Mouse (Mus musculus) hindbrain, embryonic 10.5 days (tissue): ENCODE results near the gene Ints3. TPM values are rescaled to one million over a fixed set of nuclear protein-coding genes. Genes with fewer than 3 reads are reported as not detected.

Experiments
- DNase-seq: peaks from one replicate; pipeline ENCODE4 v3.0.0-alpha.2; 2017; ENCODE audit warnings: low spot score
- H3K27ac ChIP-seq: fragments of 300-500 bp; sonication (generic); 2 replicates; pipeline ENCODE4 v1.5.1; 2016; ENCODE audit warnings: mild to moderate bottlenecking, moderate library complexity
- H3K27me3 ChIP-seq: fragments of 300-500 bp; sonication (generic); 2 replicates; pipeline ENCODE4 v1.6.1; 2016; ENCODE audit warnings: mild to moderate bottlenecking; ENCODE audit not compliant: poor library complexity, insufficient read depth, severe bottlenecking
- H3K36me3 ChIP-seq: fragments of 300-500 bp; sonication (generic); 2 replicates; pipeline ENCODE4 v1.6.1; 2016; ENCODE audit warnings: mild to moderate bottlenecking, moderate library complexity
- H3K4me1 ChIP-seq: fragments of 300-500 bp; sonication (generic); replicated peaks from 2 replicates; pipeline ENCODE4 v1.6.1; 2016; ENCODE audit warnings: mild to moderate bottlenecking
- H3K4me3 ChIP-seq: fragments of 300-500 bp; sonication (generic); 2 replicates; pipeline ENCODE4 v1.5.1; 2016; ENCODE audit warnings: mild to moderate bottlenecking, moderate library complexity
- H3K9me3 ChIP-seq: fragments of 300-500 bp; sonication (generic); 2 replicates; pipeline ENCODE4 v1.6.1; 2016; ENCODE audit warnings: mild to moderate bottlenecking, moderate library complexity
- WGBS: fragments of 180-500 bp; shearing (Covaris S2); methylation state at CpG from one replicate; pipeline ENCODE4 v1.1.7; 2016; 5-methylcytosine and 5-hydroxymethylcytosine counted together
- polyA plus RNA-seq: library from polyadenylated mRNA; unstranded; fragments of >200 nt; fragmentation: Nextera tagmentation; extraction: Ambion mirVana; gene quantifications from 2 replicates; pipeline ENCODE4 v1.2.1, GENCODE M21; 2016

Gene Ints3
- polyA plus RNA-seq, 1 experiment from 2014 or later, result 37.6 TPM

DNA sequence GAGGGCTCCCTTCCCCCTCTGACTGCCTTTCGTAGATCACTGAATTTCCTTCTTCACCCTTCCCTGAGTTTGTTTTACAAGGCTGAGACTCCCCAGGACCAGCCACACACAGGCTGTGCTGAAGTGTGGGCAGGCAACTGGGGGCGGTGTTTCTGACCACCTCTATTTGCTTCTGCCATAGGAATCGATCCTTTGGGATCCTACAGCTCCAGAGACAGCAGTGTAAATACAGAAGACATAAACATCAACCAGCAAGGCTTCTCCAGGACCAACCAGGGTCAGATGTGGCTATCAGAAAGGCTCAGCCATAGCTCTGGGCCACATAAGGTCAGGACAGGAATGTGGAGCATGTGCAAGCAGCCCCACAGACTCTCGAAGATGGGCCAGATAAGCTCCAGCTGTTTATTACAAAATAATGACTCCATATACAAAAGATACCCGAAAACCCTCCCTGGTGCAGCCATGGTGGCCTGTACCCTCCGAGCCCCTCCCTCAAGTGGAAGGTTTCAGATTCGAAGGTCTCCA, 48.5 kb downstream of the Ints3 start:
- 75% methylated on average over 7 of the region's 7 CpGs for WGBS
- Histone ChIP-seq H3K36me3 (peaks cover 41% of the 10 kb centered on the region), H3K4me3 (no peak overlapping the region), H3K9me3 (no peaks in the 10 kb centered on the region), H3K27ac (no peak overlapping the region), H3K27me3 (peaks cover 5% of the 10 kb centered on the region; the same call in 1 of the 2 replicates), H3K4me1 (peaks cover 52% of the 10 kb centered on the region)
- DNase-seq, result no peak

- Histone ChIP-seq H3K4me1 (peaks cover 41% of the 10 kb centered on the region), H3K27me3 (peaks cover 5% of the 10 kb centered on the region; the same call in 1 of the 2 replicates), H3K4me3 (no peak overlapping the region), H3K36me3 (peaks cover 41% of the 10 kb centered on the region), H3K27ac (no peak overlapping the region), H3K9me3 (no peaks in the 10 kb centered on the region)
- 82% methylated on average over 4 of the region's 4 CpGs for WGBS
- DNase-seq, result no peak
Observed at GRCm38 (mm10) chr3:90383690-90384089, 49.7 kb downstream of the Ints3 start.

DNA sequence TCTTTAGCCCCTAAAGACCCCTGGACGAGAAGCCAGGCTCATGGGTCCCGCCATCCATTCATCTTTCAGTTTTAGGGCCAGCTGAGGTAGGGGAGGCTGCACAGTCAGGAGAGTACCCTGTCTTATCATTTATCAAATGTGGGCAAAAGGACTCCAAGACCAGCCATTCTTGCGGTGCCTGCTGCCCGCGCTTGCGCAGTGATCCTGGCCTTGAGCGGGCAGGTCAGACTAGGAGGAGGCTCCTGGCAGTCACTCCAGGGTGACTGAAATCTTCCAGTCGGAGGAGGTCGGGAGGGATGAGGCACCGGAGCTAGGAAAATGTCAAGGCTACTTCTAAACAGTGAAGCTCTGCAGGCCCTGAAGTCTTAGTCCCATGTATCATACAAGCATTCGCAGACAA, 51.7 kb downstream of the Ints3 start:
- Histone ChIP-seq H3K4me3 (no peak overlapping the region), H3K4me1 (peaks cover 40% of the 10 kb centered on the region), H3K27me3 (no peaks in the 10 kb centered on the region), H3K27ac (0 out of 2 replicates have a peak overlapping the region, but pooled peaks have one; percentile 29), H3K9me3 (no peaks in the 10 kb centered on the region), H3K36me3 (peaks cover 29% of the 10 kb centered on the region)
- no peak for DNase-seq
- 76% methylated on average over 11 of the region's 11 CpGs for WGBS

DNA sequence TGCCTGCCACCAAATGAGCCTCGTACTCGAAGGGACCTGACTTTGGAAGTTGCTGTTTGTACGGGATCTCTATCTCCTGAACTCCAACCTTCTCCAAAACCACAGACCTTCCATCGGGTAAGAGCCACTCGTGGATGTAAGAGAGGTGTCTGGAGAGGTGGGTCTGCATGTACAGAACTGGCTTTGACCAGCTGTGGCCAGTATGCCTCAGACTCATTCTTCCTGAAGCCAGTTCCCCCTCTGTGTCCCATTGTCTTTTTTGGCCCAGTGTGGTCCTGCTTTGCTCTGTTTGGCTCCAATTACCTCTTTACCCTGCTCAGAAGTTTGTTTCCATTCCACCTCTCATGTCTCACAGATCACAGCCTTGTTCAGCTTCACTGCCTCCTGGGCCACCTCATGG, 54.9 kb downstream of the Ints3 start:
- 78% methylated on average over 5 of the region's 5 CpGs for WGBS

DNA sequence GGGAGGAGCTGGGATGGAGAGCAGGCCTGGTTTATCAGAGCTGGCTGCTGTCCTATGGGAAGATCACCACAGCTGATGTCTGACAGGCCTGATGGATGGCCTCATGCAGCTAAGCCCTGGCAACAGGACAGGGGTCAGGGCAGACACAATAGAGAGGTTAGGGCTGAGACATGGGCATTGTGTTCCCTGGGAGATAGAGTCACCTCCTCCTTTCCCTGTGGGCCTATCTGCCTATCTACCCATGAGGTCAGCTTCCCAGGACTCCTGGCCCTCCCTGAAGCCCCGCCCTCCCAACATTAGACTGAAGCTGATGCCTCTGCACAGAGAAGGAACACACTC, 57.2 kb downstream of the Ints3 start:
- H3K9me3 ChIP-seq, result no peaks in the 10 kb centered on the region
- H3K27ac ChIP-seq, result peak overlapping the region; percentile 89
- H3K4me3 ChIP-seq, result peak overlapping the region; percentile 18; the same call in 1 of the 2 replicates
- H3K4me1 ChIP-seq, result peaks cover 39% of the 10 kb centered on the region
- peak; percentile 92 for DNase-seq
- WGBS, result 14% methylated on average over 1 of the region's 1 CpGs
- H3K27me3 ChIP-seq, result no peaks in the 10 kb centered on the region
- no peaks in the 10 kb centered on the region for H3K36me3 ChIP-seq

More for the DNA sequence above, 54.9 kb downstream of the Ints3 start:
- no peak for DNase-seq
- peaks cover 43% of the 10 kb centered on the region for H3K4me1 ChIP-seq
- peak overlapping the region; percentile 89 for H3K27ac ChIP-seq
- H3K4me3 ChIP-seq, result no peak overlapping the region
- no peaks in the 10 kb centered on the region for H3K9me3 ChIP-seq
- no peaks in the 10 kb centered on the region for H3K27me3 ChIP-seq
- H3K36me3 ChIP-seq, result no peaks in the 10 kb centered on the region

DNA sequence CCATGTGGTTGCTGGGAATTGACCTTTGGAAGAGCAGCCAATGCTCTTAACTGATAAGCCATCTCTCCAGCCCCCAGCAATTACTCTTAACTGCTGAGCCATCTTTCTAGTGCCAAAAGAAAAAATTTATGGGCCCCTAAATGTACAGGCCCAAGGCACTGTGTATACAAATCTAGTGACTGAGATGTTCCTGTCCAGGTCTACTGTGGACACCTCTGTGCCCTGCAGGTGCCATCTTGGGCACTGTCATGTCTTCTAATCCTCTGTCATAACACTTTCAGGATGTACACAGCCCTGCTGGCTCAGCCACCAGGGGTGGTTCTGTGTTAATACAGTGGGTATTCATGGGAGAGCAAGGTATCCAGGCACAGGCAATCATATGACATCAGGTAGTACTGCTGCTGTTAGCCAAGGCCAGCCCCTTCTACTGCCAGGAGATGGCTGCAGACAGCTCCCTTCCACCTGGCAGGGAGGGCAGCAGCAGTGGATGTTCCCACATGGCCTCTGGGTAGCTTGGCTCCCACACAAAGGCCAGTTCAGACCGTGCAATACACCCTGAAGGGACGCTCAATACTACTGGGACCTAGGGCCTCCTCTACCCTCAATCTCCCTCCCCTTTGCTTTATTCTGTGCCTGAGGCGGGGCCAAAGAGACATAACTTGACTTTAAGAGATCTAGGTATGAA, 57.7 kb downstream of the Ints3 start:
- no peak for DNase-seq
- WGBS, result 20% methylated on average over 3 of the region's 3 CpGs
- H3K4me1 ChIP-seq, result peaks cover 39% of the 10 kb centered on the region
- 0 out of 2 replicates have a peak overlapping the region, but pooled peaks have one; percentile 18 for H3K4me3 ChIP-seq
- H3K9me3 ChIP-seq, result no peaks in the 10 kb centered on the region
- H3K27ac ChIP-seq, result peak overlapping the region; percentile 89
- H3K27me3 ChIP-seq, result no peaks in the 10 kb centered on the region
- no peaks in the 10 kb centered on the region for H3K36me3 ChIP-seq

DNA sequence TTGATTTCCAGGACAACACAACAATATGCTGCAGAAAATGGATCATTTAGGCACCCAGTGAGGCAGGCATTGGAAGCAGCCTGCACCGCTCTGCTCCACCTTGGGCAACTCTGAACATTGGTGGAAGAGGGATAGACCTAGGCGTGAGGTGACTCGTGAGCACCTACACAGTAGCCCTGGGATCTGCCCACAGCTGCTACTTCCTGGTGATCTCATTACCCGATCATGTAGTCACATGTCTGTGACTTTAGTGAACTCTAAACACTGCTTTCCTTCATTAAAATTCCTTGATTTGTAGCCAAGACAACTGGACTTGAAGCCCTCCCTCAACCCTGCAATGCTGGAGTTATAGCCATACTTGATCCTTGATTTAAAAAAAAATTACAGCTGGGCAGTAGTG, 59.1 kb downstream of the Ints3 start:
- H3K4me1 ChIP-seq, result peaks cover 39% of the 10 kb centered on the region
- no peak for DNase-seq
- 92% methylated on average over 4 of the region's 4 CpGs for WGBS
- H3K4me3 ChIP-seq, result no peak overlapping the region
- no peaks in the 10 kb centered on the region for H3K9me3 ChIP-seq
- H3K36me3 ChIP-seq, result no peaks in the 10 kb centered on the region
- H3K27me3 ChIP-seq, result no peaks in the 10 kb centered on the region
- peak overlapping the region; percentile 51; the same call in 1 of the 2 replicates for H3K27ac ChIP-seq

DNA sequence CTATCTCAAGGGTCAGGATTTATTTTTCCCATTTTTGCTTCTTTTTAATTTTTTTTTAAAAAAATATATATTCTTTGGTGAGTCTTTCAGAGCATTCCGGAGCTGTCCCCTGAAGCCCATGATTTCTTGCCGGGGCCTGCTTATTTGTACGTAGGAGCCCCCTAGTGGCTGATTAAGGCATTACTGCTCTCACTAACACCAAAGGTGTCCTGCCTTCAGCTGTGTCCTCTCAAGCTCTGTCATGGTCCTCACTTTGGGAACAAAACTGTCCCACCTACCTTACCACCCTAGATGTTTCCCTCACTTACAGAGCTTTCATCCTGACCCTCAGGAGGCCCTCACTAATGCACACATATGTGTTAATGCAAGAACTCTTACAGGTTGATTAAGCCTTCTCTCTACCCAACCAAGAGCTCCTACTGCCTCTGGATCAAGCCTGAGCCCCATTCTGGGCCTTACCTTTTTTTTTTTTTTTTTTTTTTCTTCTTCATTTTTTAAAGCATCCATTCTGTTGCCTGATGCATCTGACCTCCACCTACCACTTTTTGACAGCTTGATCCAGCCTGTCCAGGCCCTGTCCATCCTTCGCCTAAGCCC, 59.9 kb downstream of the Ints3 start:
- DNase-seq, result peak; percentile 73
- Histone ChIP-seq H3K27ac (no peak overlapping the region), H3K9me3 (no peaks in the 10 kb centered on the region), H3K27me3 (no peaks in the 10 kb centered on the region), H3K36me3 (no peaks in the 10 kb centered on the region), H3K4me1 (peaks cover 40% of the 10 kb centered on the region), H3K4me3 (no peak overlapping the region)
- WGBS, result 33% methylated on average over 4 of the region's 4 CpGs

DNA sequence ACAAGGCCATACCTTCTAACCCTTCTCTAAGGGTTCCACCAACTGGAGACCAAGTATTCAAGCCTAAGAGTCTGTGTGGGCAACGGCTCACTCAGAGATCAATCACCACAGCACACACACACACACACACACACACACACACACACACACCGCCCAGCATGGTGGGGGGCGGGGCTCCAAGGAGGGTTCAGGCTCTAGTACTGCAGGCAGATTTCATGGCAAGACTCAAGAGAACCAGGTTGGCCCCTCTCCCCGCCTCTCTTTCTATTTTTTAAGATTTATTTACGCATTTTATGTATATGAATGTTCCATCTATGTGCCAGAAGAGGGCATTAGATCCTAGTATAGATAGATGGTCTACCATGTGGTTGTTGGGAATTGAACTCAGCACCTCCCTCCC, 60.6 kb downstream of the Ints3 start:
- Histone ChIP-seq H3K4me3 (no peak overlapping the region), H3K36me3 (no peaks in the 10 kb centered on the region), H3K27me3 (no peaks in the 10 kb centered on the region), H3K4me1 (peaks cover 33% of the 10 kb centered on the region), H3K27ac (no peak overlapping the region), H3K9me3 (no peaks in the 10 kb centered on the region)
- 64% methylated on average over 5 of the region's 5 CpGs for WGBS
- DNase-seq, result no peak

- H3K36me3 ChIP-seq, result no peaks in the 10 kb centered on the region
- no peak for DNase-seq
- 79% methylated on average over 7 of the region's 7 CpGs for WGBS
- H3K27ac ChIP-seq, result no peak overlapping the region
- H3K9me3 ChIP-seq, result no peaks in the 10 kb centered on the region
- H3K4me3 ChIP-seq, result no peak overlapping the region
- H3K27me3 ChIP-seq, result no peaks in the 10 kb centered on the region
- H3K4me1 ChIP-seq, result peaks cover 24% of the 10 kb centered on the region
Observed at GRCm38 (mm10) chr3:90371857-90372256, 61.6 kb downstream of the Ints3 start.

- H3K36me3 ChIP-seq, result no peaks in the 10 kb centered on the region
- H3K9me3 ChIP-seq, result no peaks in the 10 kb centered on the region
- H3K4me1 ChIP-seq, result 0 out of 2 replicates have a peak, but pooled peaks cover 4% of the 10 kb centered on the region
- H3K27me3 ChIP-seq, result no peaks in the 10 kb centered on the region
- 68% methylated on average over 2 of the region's 2 CpGs for WGBS
- DNase-seq, result no peak
- H3K4me3 ChIP-seq, result no peak overlapping the region
- no peak overlapping the region for H3K27ac ChIP-seq
Observed at GRCm38 (mm10) chr3:90369041-90369440, 64.4 kb downstream of the Ints3 start.

- 92% methylated on average over 5 of the region's 5 CpGs for WGBS
- Histone ChIP-seq H3K4me1 (0 out of 2 replicates have a peak, but pooled peaks cover 4% of the 10 kb centered on the region), H3K27me3 (no peaks in the 10 kb centered on the region), H3K36me3 (peaks cover 13% of the 10 kb centered on the region), H3K27ac (no peak overlapping the region), H3K4me3 (no peak overlapping the region), H3K9me3 (no peaks in the 10 kb centered on the region)
- DNase-seq, result no peak
Observed at GRCm38 (mm10) chr3:90367001-90367632, 66.3 kb downstream of the Ints3 start.

- no peaks in the 10 kb centered on the region for H3K27me3 ChIP-seq
- DNase-seq, result no peak
- H3K36me3 ChIP-seq, result peaks cover 56% of the 10 kb centered on the region
- H3K4me1 ChIP-seq, result no peaks in the 10 kb centered on the region
- H3K4me3 ChIP-seq, result no peak overlapping the region
- no peak overlapping the region for H3K27ac ChIP-seq
- H3K9me3 ChIP-seq, result no peaks in the 10 kb centered on the region
- 90% methylated on average over 2 of the region's 2 CpGs for WGBS
Observed at GRCm38 (mm10) chr3:90362346-90362745, 71.1 kb downstream of the Ints3 start.
